Mouse (Mus musculus): ENCODE data around the gene Prkacb. TPM values are rescaled to one million over a fixed set of nuclear protein-coding genes. Genes with fewer than 3 reads are reported as not detected.

Gene Prkacb
- total RNA-seq, 2 experiments from 2014 or later, result 47.3 to 58.2 TPM

GRCm38 (mm10) chr3:146679646-146680045 is 133.1 kb downstream of the Prkacb start:
- no peak for ATAC-seq (ENCODE audit: poor library complexity, severe bottlenecking)

Other genes starting within 250 kb of the Prkacb start
- gene Uox, start 242.6 kb downstream of the Prkacb start, total RNA-seq (2015), result not detected in 2 replicates
- not detected in 2 replicates for gene Uox, start 242.6 kb downstream of the Prkacb start, total RNA-seq (2017)
- gene Dnase2b, start 197.4 kb downstream of the Prkacb start, total RNA-seq (2015), result 0.16 and 0.39 TPM in 2 replicates
- gene Dnase2b, start 197.4 kb downstream of the Prkacb start, total RNA-seq (2017), result 0.22 and 0.65 TPM in 2 replicates
- 0.34 TPM in 1 of 2 replicates, not detected in the other for gene 4930503B20Rik, start 161.7 kb downstream of the Prkacb start, total RNA-seq (2015)
- 0.51 TPM in 1 of 2 replicates, not detected in the other for gene 4930503B20Rik, start 161.7 kb downstream of the Prkacb start, total RNA-seq (2017)
- gene Samd13, start 127.4 kb downstream of the Prkacb start, total RNA-seq (2015), result 1.7 TPM in 2 replicates
- gene Samd13, start 127.4 kb downstream of the Prkacb start, total RNA-seq (2017), result 1.1 and 2.1 TPM in 2 replicates
- gene Ttll7, start 39.4 kb upstream of the Prkacb start, total RNA-seq (2015), result not detected in 2 replicates
- gene Ttll7, start 39.4 kb upstream of the Prkacb start, total RNA-seq (2017), result 0.15 TPM in 1 of 2 replicates, not detected in the other